Mouse (Mus musculus) right cerebral cortex, adult 18-20 months (tissue): ENCODE data around the gene Fbxw4.
A peak's percentile ranks its signal among the peaks of the same experiment; 100 is the strongest.
"Not testable (repeated sequence)": the region's sequence is repeated elsewhere in the genome, so short reads cannot be mapped to it uniquely, and the experiment has no call there.

ENCODE experiments used
- DNase-seq: peaks from one replicate; pipeline ENCODE4 v3.0.0; 2022; ENCODE audit warnings: mixed read lengths

Fbxw4 gene

DNA sequence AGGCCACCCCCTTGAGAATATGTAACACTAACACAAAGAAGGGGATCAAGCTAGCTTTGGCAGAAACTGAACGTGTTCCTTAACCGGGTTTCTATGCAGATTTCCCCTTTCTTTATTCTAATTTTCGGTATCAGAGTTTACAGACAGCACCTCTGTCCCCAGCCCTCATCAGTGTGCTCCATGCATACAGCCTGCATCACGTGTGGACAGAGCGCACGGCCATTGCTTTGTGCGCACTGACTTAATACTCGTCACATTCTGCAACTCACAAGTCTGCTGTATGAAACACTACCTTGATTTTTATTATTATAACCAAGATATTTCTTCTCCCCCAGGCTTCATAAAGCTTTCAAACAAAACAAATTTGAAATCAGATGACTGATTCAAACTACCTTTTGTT, 4.2 kb downstream of the Fbxw4 start:
- no peak for DNase-seq

- DNase-seq, result no peak
Observed at GRCm38 (mm10) chr19:45653986-45654385, 6.1 kb downstream of the Fbxw4 start.

GRCm38 (mm10) chr19:45652286-45652988, 7.7 kb downstream of the Fbxw4 start:
- no peak for DNase-seq

GRCm38 (mm10) chr19:45651524-45651923, 8.6 kb downstream of the Fbxw4 start:
- DNase-seq, result no peak

GRCm38 (mm10) chr19:45649776-45650175, 10.3 kb downstream of the Fbxw4 start:
- no peak for DNase-seq

- DNase-seq, result not testable (repeated sequence)
Observed at GRCm38 (mm10) chr19:45648469-45648868, 11.6 kb downstream of the Fbxw4 start.

- DNase-seq, result peak; percentile 5
Observed at GRCm38 (mm10) chr19:45646866-45647265, 13.2 kb downstream of the Fbxw4 start.

DNA sequence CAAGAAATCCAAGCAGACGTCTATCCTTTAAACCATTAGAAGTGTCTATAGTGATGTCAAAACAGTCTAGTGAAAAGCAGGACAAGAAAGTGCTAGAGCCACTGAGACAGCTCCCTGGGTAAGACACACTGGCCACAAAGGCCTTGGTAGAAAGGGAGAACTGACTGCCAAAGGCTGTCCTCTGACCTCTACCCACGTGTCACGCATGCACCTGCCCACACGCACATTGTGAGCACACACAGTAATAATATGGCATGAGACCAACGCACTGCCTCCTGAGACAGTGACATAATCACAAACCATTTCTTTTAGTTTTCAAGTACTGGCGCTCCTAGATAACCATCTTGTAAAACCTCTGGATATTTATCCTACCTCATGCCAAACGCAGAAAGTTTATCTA, 19.4 kb downstream of the Fbxw4 start:
- no peak for DNase-seq

GRCm38 (mm10) chr19:45635960-45636359, 24.2 kb downstream of the Fbxw4 start:
- no peak for DNase-seq

DNA sequence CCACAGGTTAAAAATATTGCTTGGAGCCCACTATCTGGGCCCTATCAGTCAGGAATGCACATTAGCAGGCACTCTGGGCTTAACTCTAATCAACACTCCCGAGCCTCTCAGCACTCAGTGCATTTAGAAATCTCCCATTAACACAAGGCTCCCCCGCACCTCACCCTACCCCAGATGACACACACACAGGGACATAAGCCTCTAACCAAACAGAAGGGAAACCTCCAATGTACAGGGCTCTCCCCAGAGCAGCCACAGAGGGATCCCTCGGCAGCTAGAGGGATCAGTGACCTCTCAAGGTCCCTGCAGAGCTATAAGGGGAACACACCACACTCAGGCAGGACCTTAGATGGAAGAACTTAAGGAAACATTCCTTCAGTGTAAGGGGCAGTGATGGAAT, 28.5 kb downstream of the Fbxw4 start:
- DNase-seq, result no peak

- DNase-seq, result no peak
Observed at GRCm38 (mm10) chr19:45630953-45631352, 29.2 kb downstream of the Fbxw4 start.

DNA sequence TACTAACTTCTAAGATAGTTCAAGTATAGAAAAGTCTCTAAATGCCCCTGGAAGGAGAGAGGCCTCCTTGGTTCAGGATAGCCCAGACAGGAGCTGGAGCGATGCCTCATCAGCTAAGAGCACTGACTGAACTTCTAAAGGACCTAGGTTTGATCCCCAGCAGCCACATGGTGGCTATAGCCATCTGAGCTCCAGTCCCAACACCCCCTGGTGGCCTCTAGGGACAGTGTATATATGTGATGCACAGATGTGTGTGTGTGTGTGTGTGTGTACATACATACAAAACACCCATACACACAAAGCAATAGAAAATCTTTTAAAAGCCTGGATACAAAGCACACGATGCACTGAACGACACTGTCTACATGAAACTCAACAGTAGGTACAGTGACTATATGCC, 30.9 kb downstream of the Fbxw4 start:
- DNase-seq, result no peak

DNA sequence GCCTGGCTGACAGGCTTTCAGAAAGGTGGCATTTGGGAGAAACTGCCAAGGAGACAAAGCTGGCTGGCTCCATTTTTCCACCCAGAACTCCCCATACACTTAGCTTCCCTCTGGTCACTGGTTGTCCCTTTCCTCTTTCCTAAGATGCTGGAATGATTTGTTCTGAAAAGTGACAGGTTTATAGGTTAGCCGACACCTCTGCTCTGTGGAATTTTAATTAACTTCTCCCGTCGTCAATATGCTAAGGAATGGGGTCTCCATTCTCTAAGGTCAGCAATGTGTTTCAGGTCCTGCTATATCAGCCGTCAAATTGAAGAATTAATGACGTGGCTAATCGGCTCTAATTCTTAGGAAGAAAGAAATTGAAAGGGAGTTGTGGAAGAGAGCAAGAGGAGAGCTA, 31.5 kb downstream of the Fbxw4 start:
- DNase-seq, result no peak

GRCm38 (mm10) chr19:45627036-45627435, 33.1 kb downstream of the Fbxw4 start:
- DNase-seq, result no peak

DNA sequence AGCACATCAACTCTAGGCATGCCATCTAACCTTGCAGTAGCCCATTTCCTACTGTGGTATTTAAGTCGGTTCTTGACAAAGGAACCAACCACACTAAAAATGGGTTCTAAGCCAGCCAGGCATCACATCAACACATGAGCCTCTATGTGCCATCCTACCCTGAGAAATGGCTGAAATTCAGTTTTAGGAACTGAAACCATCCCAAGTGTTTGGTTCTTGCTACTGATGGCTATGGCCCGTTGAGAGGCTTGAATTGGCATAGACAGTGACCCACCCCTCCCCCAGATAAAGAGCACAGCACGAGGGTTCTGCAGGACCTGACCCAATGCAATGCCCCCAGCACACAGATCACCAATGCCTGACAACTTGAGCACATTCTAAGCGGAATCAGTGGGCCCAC, 36.4 kb downstream of the Fbxw4 start:
- DNase-seq, result no peak

GRCm38 (mm10) chr19:45622144-45622543, 38.0 kb downstream of the Fbxw4 start:
- DNase-seq, result no peak

DNA sequence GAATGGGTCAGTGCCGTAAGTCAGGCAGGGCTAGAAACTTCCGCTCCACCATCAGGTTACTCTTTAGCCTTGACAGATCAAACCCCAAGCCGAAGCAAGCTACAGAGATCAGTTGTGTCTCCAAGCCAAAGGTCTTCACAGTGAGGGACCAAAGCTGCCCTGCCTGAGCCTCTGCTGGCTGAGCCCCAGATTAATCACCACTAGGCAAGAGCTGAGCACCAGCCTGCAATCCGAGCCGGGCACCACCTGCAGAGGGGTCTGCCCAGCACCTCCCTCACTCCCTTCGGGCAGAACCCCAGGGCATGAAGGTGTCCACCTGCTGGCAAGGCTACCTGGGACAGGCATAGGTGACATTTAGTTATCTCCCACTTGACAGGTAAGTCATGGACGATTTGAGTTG, 39.1 kb downstream of the Fbxw4 start:
- DNase-seq, result no peak

- no peak for DNase-seq
Observed at GRCm38 (mm10) chr19:45619744-45620501, 40.2 kb downstream of the Fbxw4 start.

DNA sequence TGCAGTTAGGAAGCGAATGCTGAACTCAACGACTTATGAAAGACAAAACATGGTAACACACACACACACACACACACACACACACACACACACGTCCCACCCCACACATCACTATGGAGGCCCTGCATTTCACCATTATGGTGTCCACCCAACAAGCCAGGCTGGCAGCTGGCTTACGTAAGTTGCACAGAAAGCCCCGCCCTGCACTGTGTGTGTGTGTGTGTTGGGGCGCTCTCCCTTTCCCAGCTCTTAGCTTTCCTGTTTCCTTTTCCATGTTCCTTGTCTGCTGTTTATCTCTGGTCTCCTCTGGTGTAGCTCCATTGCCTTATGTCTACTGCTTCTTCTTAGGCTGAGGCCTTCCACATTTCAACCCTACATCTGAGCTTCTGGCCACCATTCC, 41.9 kb downstream of the Fbxw4 start:
- no peak for DNase-seq

GRCm38 (mm10) chr19:45616735-45617134, 43.4 kb downstream of the Fbxw4 start:
- DNase-seq, result no peak

GRCm38 (mm10) chr19:45616214-45616518, 43.9 kb downstream of the Fbxw4 start:
- DNase-seq, result no peak

DNA sequence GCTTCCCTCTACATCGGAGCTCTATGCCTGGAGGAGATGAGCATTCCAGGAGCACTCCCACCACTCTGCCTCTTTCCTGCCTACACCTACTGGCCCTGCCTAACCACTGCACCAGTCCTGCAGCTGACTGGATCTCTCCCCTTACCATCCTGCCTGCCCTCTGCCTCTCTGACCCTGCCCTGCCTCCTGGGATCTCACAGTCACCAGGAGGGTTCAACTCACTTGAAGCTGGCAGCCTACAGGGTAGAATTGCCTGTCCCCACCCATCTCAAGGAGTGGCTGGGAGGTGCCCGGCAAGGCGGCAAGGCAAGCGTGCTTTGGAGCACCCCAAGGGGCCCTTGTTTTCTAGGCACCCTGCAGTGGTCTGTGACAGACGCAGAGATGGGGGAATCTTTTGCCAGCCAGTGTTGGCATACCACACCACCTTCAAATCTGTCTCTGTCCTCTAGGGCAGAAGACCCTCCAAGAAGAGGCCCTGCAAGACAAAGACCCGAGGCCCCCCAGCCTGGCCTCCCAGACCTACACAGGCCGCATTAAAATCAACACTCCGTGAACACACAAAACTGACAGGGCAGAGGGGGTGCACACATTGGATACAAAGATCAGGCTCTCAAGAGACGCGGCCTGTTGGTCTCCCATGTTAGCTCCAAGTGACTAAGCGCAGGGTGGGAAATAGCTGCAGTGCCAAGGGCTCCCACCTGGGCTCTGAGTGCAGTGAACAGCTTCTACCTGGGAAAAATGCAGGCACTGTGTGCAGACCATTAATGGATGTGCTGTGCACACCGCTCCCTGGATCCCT, 44.5 kb downstream of the Fbxw4 start:
- DNase-seq, result no peak

DNA sequence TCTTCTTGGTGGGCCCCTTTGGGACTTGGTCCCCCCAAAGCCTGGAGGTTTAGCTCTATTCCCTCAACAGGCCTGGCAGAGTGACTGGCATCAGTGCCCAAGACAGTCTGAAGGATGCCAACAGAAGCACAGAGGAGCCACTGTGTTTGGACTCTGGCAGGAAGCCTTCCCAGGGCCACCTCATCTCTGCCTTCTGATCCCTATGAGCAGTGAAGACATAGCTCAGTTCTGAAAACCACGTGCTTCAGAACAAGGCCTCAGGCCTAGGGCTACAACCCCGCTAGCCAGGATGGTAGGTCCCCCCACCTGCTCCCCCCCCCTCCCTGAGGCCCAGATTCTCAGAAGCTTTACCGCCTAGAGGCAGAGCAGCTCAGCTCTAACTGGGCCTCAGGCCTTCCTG, 45.2 kb downstream of the Fbxw4 start:
- no peak for DNase-seq

- DNase-seq, result no peak
Observed at GRCm38 (mm10) chr19:45614375-45614774, 45.7 kb downstream of the Fbxw4 start.
